Mouse (Mus musculus) heart, postnatal 0 days (tissue): ENCODE measurements around the gene BC048679. TPM values are rescaled to one million over a fixed set of nuclear protein-coding genes. Genes with fewer than 3 reads are reported as not detected.
"Not testable (repeated sequence)": the region's sequence is repeated elsewhere in the genome, so short reads cannot be mapped to it uniquely, and the experiment has no call there.

ENCODE experiments used
- ATAC-seq: fragments of 200-750 bp; cut with Nextera tagmentation; 2 replicates; pipeline ENCODE4 v1.8.0; 2017; ENCODE audit warnings: low read depth, moderate number of reproducible peaks, moderate library complexity; ENCODE audit not compliant: insufficient read depth
- DNase-seq: peaks from one replicate; pipeline ENCODE4 v3.0.0-alpha.2; 2016; ENCODE audit warnings: low spot score
- H3K27ac ChIP-seq: fragments of 300-500 bp; sonication (generic); 2 replicates; pipeline ENCODE4 v1.5.1; 2014; ENCODE audit warnings: low read depth, mild to moderate bottlenecking
- H3K27me3 ChIP-seq: fragments of 300-500 bp; sonication (generic); 2 replicates; pipeline ENCODE4 v1.6.1; 2014; ENCODE audit warnings: low read length, mixed read lengths; ENCODE audit not compliant: control insufficient read depth, insufficient read depth
- H3K36me3 ChIP-seq: fragments of 300-500 bp; sonication (generic); replicated peaks from 2 replicates; pipeline ENCODE4 v1.6.1; 2014; ENCODE audit warnings: low read length, mixed read lengths; ENCODE audit not compliant: control insufficient read depth, insufficient read depth
- H3K4me1 ChIP-seq: fragments of 300-500 bp; sonication (generic); 2 replicates; pipeline ENCODE4 v1.6.1; 2014; ENCODE audit warnings: antibody characterized with exemption; ENCODE audit not compliant: control insufficient read depth, insufficient read depth
- H3K4me2 ChIP-seq: fragments of 300-500 bp; sonication (generic); 2 replicates; pipeline ENCODE4 v1.6.1; 2014; ENCODE audit warnings: low read depth, mild to moderate bottlenecking, low read length, moderate library complexity
- H3K4me3 ChIP-seq: fragments of 300-500 bp; sonication (generic); 2 replicates; pipeline ENCODE4 v1.5.1; 2014; ENCODE audit warnings: low read depth, low read length
- H3K9ac ChIP-seq: fragments of 300-500 bp; sonication (generic); replicated peaks from 2 replicates; pipeline ENCODE4 v1.6.1; 2014; ENCODE audit warnings: low read depth, low read length, mixed read lengths
- H3K9me3 ChIP-seq: fragments of 300-500 bp; sonication (generic); replicated peaks from 2 replicates; pipeline ENCODE4 v1.6.1; 2016; ENCODE audit warnings: low read length; ENCODE audit not compliant: control insufficient read depth
- CTCF ChIP-seq: IDR thresholded peaks from 2 replicates; pipeline ENCODE4 v1.5.1; 2016; ENCODE audit warnings: antibody characterized with exemption, control low read depth, low read depth
- EP300 ChIP-seq: IDR thresholded peaks from 2 replicates; pipeline ENCODE4 v1.6.1; 2016; ENCODE audit warnings: antibody characterized with exemption, low read depth
- WGBS: fragments of 180-500 bp; shearing (Covaris S2); extraction: QIAGEN DNeasy Blood & Tissue Kit; methylation state at CpG from one replicate; pipeline ENCODE4 v1.1.7; 2014; 5-methylcytosine and 5-hydroxymethylcytosine counted together
- polyA plus RNA-seq: library from polyadenylated mRNA; unstranded; fragments of >200 nt; fragmentation: Nextera tagmentation; extraction: Ambion mirVana; gene quantifications from 2 replicates; pipeline ENCODE4 v1.2.1, GENCODE M21; 2015
- total RNA-seq: library from RNA; depleted of rRNA; stranded (reverse); fragments of >200 nt; gene quantifications from 2 replicates; pipeline ENCODE4 v1.2.3, GENCODE M21; 2014; ENCODE audit warnings: low replicate concordance

Gene BC048679
- total and polyA plus RNA-seq, 2 experiments from 2014 or later = not detected

GRCm38 (mm10) chr7:81492628-81493027, 5.5 kb downstream of the BC048679 start:
- no peaks in the 10 kb centered on the region for H3K9me3 ChIP-seq
- no peak overlapping the region for H3K27ac ChIP-seq
- 56% methylated on average over 9 of the region's 9 CpGs for WGBS
- H3K36me3 ChIP-seq = no peaks in the 10 kb centered on the region
- H3K4me1 ChIP-seq = no peaks in the 10 kb centered on the region
- DNase-seq (no peak), ATAC-seq (no peak)
- TF ChIP-seq CTCF = no peak
- TF ChIP-seq EP300 = no peak
- H3K4me2 ChIP-seq = no peak overlapping the region
- no peak overlapping the region for H3K9ac ChIP-seq
- no peak overlapping the region for H3K4me3 ChIP-seq
- peaks cover 30% of the 10 kb centered on the region for H3K27me3 ChIP-seq

- Histone ChIP-seq H3K4me1 (no peaks in the 10 kb centered on the region), H3K9ac (no peak overlapping the region), H3K9me3 (no peaks in the 10 kb centered on the region), H3K4me3 (no peak overlapping the region), H3K27me3 (peaks cover 26% of the 10 kb centered on the region), H3K27ac (no peak overlapping the region), H3K4me2 (no peak overlapping the region), H3K36me3 (no peaks in the 10 kb centered on the region)
- WGBS = 13% methylated on average over 9 of the region's 9 CpGs
- TF ChIP-seq CTCF (no peak), EP300 (no peak)
- ATAC-seq (no peak), DNase-seq (no peak)
Measured at GRCm38 (mm10) chr7:81489649-81490048, 8.4 kb downstream of the BC048679 start.

DNA sequence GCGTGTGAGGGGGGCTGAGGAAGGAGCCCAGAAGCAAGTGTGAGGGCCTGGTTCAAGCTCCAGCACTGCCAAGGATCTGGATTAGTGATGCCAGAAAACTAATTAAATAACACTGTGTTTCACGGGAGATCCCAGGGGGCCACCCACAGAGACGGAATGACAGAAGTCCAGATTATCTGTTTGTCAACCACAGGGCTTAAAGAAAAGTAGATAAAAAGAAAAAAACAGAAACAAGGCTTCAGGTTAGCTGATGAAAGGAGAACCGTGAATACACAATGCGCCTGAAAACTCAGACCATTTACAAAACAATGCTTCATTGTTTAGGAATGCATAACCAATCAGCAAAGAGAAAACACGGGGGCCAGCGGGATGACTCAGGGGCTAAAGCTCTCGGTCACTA, 17.3 kb downstream of the BC048679 start:
- Histone ChIP-seq H3K4me2 (no peak overlapping the region), H3K4me1 (no peaks in the 10 kb centered on the region), H3K36me3 (no peaks in the 10 kb centered on the region), H3K9me3 (no peaks in the 10 kb centered on the region), H3K9ac (no peak overlapping the region), H3K27me3 (peaks cover 15% of the 10 kb centered on the region; the same call in 1 of the 2 replicates), H3K27ac (no peak overlapping the region), H3K4me3 (no peak overlapping the region)
- 9% methylated on average over 8 of the region's 8 CpGs for WGBS
- TF ChIP-seq CTCF (no peak), EP300 (no peak)
- ATAC-seq (no peak), DNase-seq (no peak)

GRCm38 (mm10) chr7:81479531-81480090, 18.5 kb downstream of the BC048679 start:
- Histone ChIP-seq H3K4me3 (no peak overlapping the region), H3K4me2 (no peak overlapping the region), H3K27me3 (peaks cover 15% of the 10 kb centered on the region; the same call in 1 of the 2 replicates), H3K4me1 (no peaks in the 10 kb centered on the region), H3K9ac (no peak overlapping the region), H3K27ac (no peak overlapping the region), H3K36me3 (no peaks in the 10 kb centered on the region), H3K9me3 (no peaks in the 10 kb centered on the region)
- no peak for ATAC-seq
- no peak for DNase-seq
- 57% methylated on average over 3 of the region's 3 CpGs for WGBS
- TF ChIP-seq CTCF (no peak), EP300 (no peak)

DNA sequence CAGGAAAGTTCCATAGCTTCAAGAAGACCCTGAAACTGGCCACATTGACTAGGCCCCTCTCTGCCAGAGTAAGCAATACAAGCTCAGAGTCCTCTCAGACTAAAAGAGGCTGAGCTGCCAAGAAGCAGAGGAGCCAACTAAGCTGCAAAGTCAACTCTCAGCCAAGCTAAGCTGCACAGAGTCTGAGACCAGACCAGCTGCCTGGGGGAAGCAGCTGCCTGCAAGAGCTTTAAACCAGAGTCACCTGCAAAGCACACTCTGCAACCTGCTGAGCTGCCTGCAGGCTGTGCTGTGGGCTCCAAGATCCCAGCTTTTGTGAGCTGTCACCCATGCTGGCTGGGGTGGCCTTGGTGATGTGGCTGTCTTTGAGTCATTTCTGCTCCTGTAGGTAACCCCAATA, 19.8 kb downstream of the BC048679 start:
- not testable (repeated sequence) for H3K4me3 ChIP-seq, H3K36me3 ChIP-seq, H3K9ac ChIP-seq, H3K9me3 ChIP-seq, DNase-seq, H3K4me1 ChIP-seq, H3K27ac ChIP-seq, H3K4me2 ChIP-seq, ATAC-seq
- peaks cover 15% of the 10 kb centered on the region; the same call in 1 of the 2 replicates for H3K27me3 ChIP-seq

DNA sequence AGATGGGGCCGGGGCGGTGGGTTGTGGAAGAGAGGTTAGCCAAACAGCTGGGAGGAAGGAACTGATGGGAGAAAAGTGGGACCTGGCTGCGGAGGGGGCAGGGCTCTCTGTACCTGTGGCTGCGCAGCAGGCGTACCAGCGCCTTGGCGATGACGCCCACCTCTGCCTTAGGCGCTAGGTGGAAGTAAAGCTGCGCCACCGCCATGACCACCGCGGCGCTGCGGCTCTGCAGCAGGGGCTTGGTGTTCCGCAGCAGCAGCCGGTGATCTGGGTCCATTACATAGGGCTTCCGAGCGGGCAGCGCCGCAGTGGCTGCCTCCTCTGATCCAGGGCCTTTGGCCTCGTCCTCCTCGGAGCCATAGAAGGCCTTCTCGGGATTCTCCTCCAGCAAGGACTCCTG, 21.2 kb downstream of the BC048679 start:
- WGBS = 5% methylated on average over 24 of the region's 24 CpGs
- Histone ChIP-seq H3K4me2 (no peak overlapping the region), H3K9me3 (no peaks in the 10 kb centered on the region), H3K4me3 (no peak overlapping the region), H3K4me1 (no peaks in the 10 kb centered on the region), H3K27ac (no peak overlapping the region), H3K36me3 (no peaks in the 10 kb centered on the region), H3K27me3 (peaks cover 15% of the 10 kb centered on the region; the same call in 1 of the 2 replicates), H3K9ac (no peak overlapping the region)
- TF ChIP-seq CTCF = no peak
- no peak for TF ChIP-seq EP300
- ATAC-seq (no peak), DNase-seq (no peak)
